In the genomic region with DNA sequence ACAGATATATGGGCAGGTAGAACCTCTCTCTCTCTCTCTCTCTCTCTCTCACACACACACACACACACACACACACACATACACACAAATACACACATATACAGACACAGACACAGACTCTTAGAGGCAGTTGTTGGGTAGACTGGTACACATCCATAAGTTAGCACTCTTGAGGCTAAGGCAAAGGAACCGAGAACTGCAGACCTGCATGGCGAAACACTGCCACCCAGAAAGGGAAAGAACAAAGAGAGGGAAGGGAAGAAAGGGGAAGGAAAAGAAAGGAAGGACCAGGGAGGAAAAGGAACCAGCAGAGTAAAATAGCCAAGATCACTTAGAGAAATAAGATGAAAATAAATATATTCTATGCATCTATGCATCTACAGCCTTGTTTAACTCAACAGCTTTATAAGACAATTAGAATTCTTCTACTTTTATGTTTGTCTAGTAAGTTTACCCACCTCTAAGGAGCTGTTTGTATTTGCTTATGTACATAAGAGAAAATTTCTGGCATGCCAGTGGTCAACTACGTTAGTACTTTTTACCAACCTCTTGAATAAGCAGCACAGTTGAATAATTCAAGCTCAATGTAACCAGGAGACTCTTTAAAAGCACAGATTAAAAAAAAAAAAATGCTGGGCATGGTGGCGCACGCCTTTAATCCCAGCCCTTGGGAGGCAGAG, we compare ENCODE assay signal across 22 mouse cellular contexts.
"Had no signal": no experiment of that assay in that cellular context is flagged by ENCODE, and none has a peak within 500 bp of the region (broad histone marks: within the 10 kb centered on the region; RNA-seq: fewer than 3 reads in every experiment).

No protein-coding gene starts in this region.

- H3K9me3 ChIP-seq: intestine, embryonic 15.5 days; kidney, embryonic 15.5 days; limb, embryonic 12.5 days; limb, embryonic 15.5 days; megakaryocyte, embryonic 14.5 days; midbrain, embryonic 15.5 days; neural tube, embryonic 12.5 days; neural tube, embryonic 15.5 days; stomach, embryonic 15.5 days had no signal

- H3K27me3 ChIP-seq: intestine, embryonic 15.5 days; kidney, embryonic 15.5 days; limb, embryonic 12.5 days; limb, embryonic 15.5 days; megakaryocyte, embryonic 14.5 days; midbrain, embryonic 15.5 days; neural tube, embryonic 12.5 days; neural tube, embryonic 15.5 days; stomach, embryonic 15.5 days had no signal

- H3K9ac ChIP-seq: intestine, embryonic 15.5 days; kidney, embryonic 15.5 days; limb, embryonic 12.5 days; limb, embryonic 15.5 days; liver, embryonic 14.5 days; liver, postnatal 0 days; midbrain, embryonic 15.5 days; neural tube, embryonic 12.5 days; neural tube, embryonic 15.5 days; stomach, embryonic 15.5 days had no signal

- H3K27ac ChIP-seq: kidney, embryonic 15.5 days; limb, embryonic 15.5 days; liver, embryonic 14.5 days; midbrain, embryonic 10.5 days; midbrain, embryonic 15.5 days; neural tube, embryonic 12.5 days; neural tube, embryonic 15.5 days; stomach, embryonic 15.5 days had no signal

- ATAC-seq: intestine, embryonic 15.5 days; liver, postnatal 0 days; midbrain, embryonic 15.5 days had no signal

- H3K4me2 ChIP-seq: intestine, embryonic 15.5 days; kidney, embryonic 15.5 days; limb, embryonic 12.5 days; limb, embryonic 15.5 days; liver, embryonic 11.5 days; midbrain, embryonic 15.5 days; neural tube, embryonic 12.5 days; neural tube, embryonic 15.5 days; stomach, embryonic 15.5 days had no signal

- H3K36me3 ChIP-seq: intestine, embryonic 15.5 days; limb, embryonic 15.5 days; midbrain, embryonic 15.5 days; neural tube, embryonic 12.5 days; neural tube, embryonic 15.5 days; stomach, embryonic 15.5 days had no signal

- H3K4me3 ChIP-seq: intestine, embryonic 15.5 days; kidney, embryonic 15.5 days; limb, embryonic 12.5 days; limb, embryonic 15.5 days; midbrain, embryonic 10.5 days; midbrain, embryonic 15.5 days; neural tube, embryonic 12.5 days; neural tube, embryonic 15.5 days; stomach, embryonic 15.5 days had no signal

- DNase-seq: kidney, adult 11 months; kidney, adult 8-10 months; kidney, postnatal 10 days; kidney, postnatal 4 days; left cerebral cortex, postnatal 4 days; liver, postnatal 0 days; right cerebral cortex, adult 18-20 months; right cerebral cortex, postnatal 14 days; right cerebral cortex, postnatal 4 days; thymus, postnatal 25 days had no signal
